In genomic region chr5:115430187-115430960, GRCm38 (mm10) we compare ENCODE assay signal across 8 mouse cellular contexts. TPM values are rescaled to one million over a fixed set of nuclear protein-coding genes. Genes with fewer than 3 reads are reported as not detected.
A peak's percentile ranks its signal among the peaks of the same experiment; 100 is the strongest.
DNase-seq lines count a peak whose midpoint lies in the region; ATAC-seq and TF ChIP-seq lines count a peak whose summit lies in the region.

No protein-coding gene starts in this region.

- ATAC-seq in erythroblast, adult 5-6 weeks (replicated peaks; ENCODE audit: low FRiP score, poor library complexity, severe bottlenecking) = no peak
- peak; percentile 10; the same call in 1 of the 2 replicates for ATAC-seq in forebrain, embryonic 14.5 days
- no peak for ATAC-seq in liver, embryonic 12.5 days

- peak overlapping the region; percentile 24 for H3K4me3 ChIP-seq in erythroblast, embryonic 14.5 days (replicated peaks)
- H3K4me3 ChIP-seq in ES-Bruce4 (ENCODE audit: low read depth, low read length) = peak overlapping the region; percentile 77
- peak overlapping the region; percentile 99 for H3K4me3 ChIP-seq in forebrain, embryonic 14.5 days (ENCODE audit: low read depth, low read length)
- peak overlapping the region; percentile 57 for H3K4me3 ChIP-seq in liver, embryonic 12.5 days

- peak overlapping the region; percentile 98 for H3K9ac ChIP-seq in ES-Bruce4 (ENCODE audit: low read depth, poor library complexity, severe bottlenecking)
- H3K9ac ChIP-seq in forebrain, embryonic 14.5 days (ENCODE audit: low read length) = peak overlapping the region; percentile 100
- H3K9ac ChIP-seq in liver, embryonic 12.5 days = peak overlapping the region; percentile 58

- no peak for TF ChIP-seq EP300 in ES-Bruce4 (IDR thresholded peaks at IDR 0.05; ENCODE audit: insufficient read depth, low read depth, low read length)

- peak overlapping the region; percentile 94 for H3K4me2 ChIP-seq in forebrain, embryonic 14.5 days (ENCODE audit: low read length)
- H3K4me2 ChIP-seq in liver, embryonic 12.5 days = peak overlapping the region; percentile 66

- H3K27ac ChIP-seq in ES-Bruce4 (ENCODE audit: insufficient read depth, low read length) = no peak overlapping the region
- peak overlapping the region; percentile 100 for H3K27ac ChIP-seq in forebrain, embryonic 14.5 days (ENCODE audit: low read depth, low read length)
- H3K27ac ChIP-seq in liver, embryonic 12.5 days = no peak overlapping the region

- no peaks in the 10 kb centered on the region for H3K36me3 ChIP-seq in erythroblast, embryonic 14.5 days (ENCODE audit: control insufficient read depth)
- H3K36me3 ChIP-seq in ES-Bruce4 (ENCODE audit: control insufficient read depth, insufficient read depth, low read length, poor library complexity, severe bottlenecking) = no peaks in the 10 kb centered on the region
- peaks cover 28% of the 10 kb centered on the region for H3K36me3 ChIP-seq in forebrain, embryonic 14.5 days (ENCODE audit: control insufficient read depth, insufficient read depth, low read length)
- no peaks in the 10 kb centered on the region for H3K36me3 ChIP-seq in liver, embryonic 12.5 days

- no peaks in the 10 kb centered on the region; the same call in 1 of the 2 replicates for H3K9me3 ChIP-seq in erythroblast, embryonic 14.5 days (ENCODE audit: control insufficient read depth, low read length)
- no peaks in the 10 kb centered on the region for H3K9me3 ChIP-seq in ES-Bruce4 (replicated peaks; ENCODE audit: control insufficient read depth, insufficient read depth, low read length, poor library complexity, severe bottlenecking)
- no peaks in the 10 kb centered on the region for H3K9me3 ChIP-seq in forebrain, embryonic 14.5 days (replicated peaks; ENCODE audit: control insufficient read depth, low read length)
- H3K9me3 ChIP-seq in liver, embryonic 12.5 days (replicated peaks) = no peaks in the 10 kb centered on the region

- no peaks in the 10 kb centered on the region for H3K4me1 ChIP-seq in erythroblast, embryonic 14.5 days (ENCODE audit: control insufficient read depth)
- peaks cover 14% of the 10 kb centered on the region for H3K4me1 ChIP-seq in ES-Bruce4 (ENCODE audit: control insufficient read depth, insufficient read depth, low read length)
- peaks cover 44% of the 10 kb centered on the region for H3K4me1 ChIP-seq in forebrain, embryonic 14.5 days (ENCODE audit: control insufficient read depth, insufficient read depth, low read length)
- 0 out of 2 replicates have a peak, but pooled peaks cover 5% of the 10 kb centered on the region for H3K4me1 ChIP-seq in liver, embryonic 12.5 days

- no peak for TF ChIP-seq POLR2A in ES-Bruce4 (IDR thresholded peaks at IDR 0.05; ENCODE audit: insufficient read depth, low read length)

- WGBS in forebrain, embryonic 14.5 days = 1% methylated on average over 62 of the region's 73 CpGs
- 1% methylated on average over 52 of the region's 73 CpGs for WGBS in liver, embryonic 12.5 days (ENCODE audit: insufficient replicate concordance)

- peaks cover 86% of the 10 kb centered on the region for H3K27me3 ChIP-seq in erythroblast, embryonic 14.5 days (ENCODE audit: control insufficient read depth)
- peaks cover 11% of the 10 kb centered on the region; the same call in 1 of the 2 replicates for H3K27me3 ChIP-seq in ES-Bruce4 (ENCODE audit: control insufficient read depth, insufficient read depth, low read length, poor library complexity, severe bottlenecking)
- H3K27me3 ChIP-seq in forebrain, embryonic 14.5 days (replicated peaks; ENCODE audit: control insufficient read depth, insufficient read depth, low read length) = no peaks in the 10 kb centered on the region
- peaks cover 100% of the 10 kb centered on the region for H3K27me3 ChIP-seq in liver, embryonic 12.5 days (replicated peaks)

- TF ChIP-seq CTCF in ES-Bruce4 (IDR thresholded peaks at IDR 0.05; ENCODE audit: low read depth, low read length) = no peak

- DNase-seq in forebrain, embryonic 14.5 days (ENCODE audit: low spot score) = no peak
- no peak for DNase-seq in right cerebral cortex, postnatal 25 days
- no peak for DNase-seq in layer of hippocampus, postnatal 14 days (ENCODE audit: low spot score in 2 of 2)
- no peak for DNase-seq in T-cell, adult 2 months (ENCODE audit: low spot score)

RNA-seq across cellular contexts. Expression of gene Msi1, which starts 1.0 kb away (rescaled TPM):
- polyA plus RNA-seq in erythroblast, embryonic 14.5 days (2012) = 0.14 TPM in 1 of 2 replicates, not detected in the other
- not detected in 2 replicates for total RNA-seq in erythroblast, adult 5-6 weeks (2015; ENCODE audit: low replicate concordance)
- not detected in 2 replicates for total RNA-seq in erythroblast, adult 5-6 weeks (2017; ENCODE audit: low replicate concordance)
- 48.7 and 49.2 TPM in 2 replicates for polyA plus RNA-seq in ES-Bruce4 (2011; ENCODE audit: insufficient read depth, insufficient read length, low read depth, missing spikeins)
- 63.3 and 69.4 TPM in 2 replicates for polyA plus RNA-seq in forebrain, embryonic 14.5 days (2014; fragmentation: Nextera tagmentation; extraction: Ambion mirVana)
- polyA plus RNA-seq in liver, embryonic 12.5 days (2016; fragmentation: Nextera tagmentation; extraction: Ambion mirVana) = 2.5 and 2.7 TPM in 2 replicates
- total RNA-seq in layer of hippocampus, postnatal 14 days (2021) = 10 to 100 TPM; 70.6 to 71.8 TPM

RNA-seq across cellular contexts. Expression of gene Pla2g1b, which starts 35.7 kb away (rescaled TPM):
- not detected in 2 replicates for polyA plus RNA-seq in erythroblast, embryonic 14.5 days (2012)
- not detected in 2 replicates for total RNA-seq in erythroblast, adult 5-6 weeks (2015; ENCODE audit: low replicate concordance)
- not detected in 2 replicates for total RNA-seq in erythroblast, adult 5-6 weeks (2017; ENCODE audit: low replicate concordance)
- polyA plus RNA-seq in ES-Bruce4 (2011; ENCODE audit: insufficient read depth, insufficient read length, low read depth, missing spikeins) = 55.4 and 63.2 TPM in 2 replicates
- polyA plus RNA-seq in forebrain, embryonic 14.5 days (2014; fragmentation: Nextera tagmentation; extraction: Ambion mirVana) = not detected in 2 replicates
- polyA plus RNA-seq in liver, embryonic 12.5 days (2016; fragmentation: Nextera tagmentation; extraction: Ambion mirVana) = 0.42 and 0.69 TPM in 2 replicates
- not detected for total RNA-seq in layer of hippocampus, postnatal 14 days (2021)

RNA-seq across cellular contexts. Expression of gene Sirt4, which starts 54.2 kb away (rescaled TPM):
- 0.23 and 0.45 TPM in 2 replicates for polyA plus RNA-seq in erythroblast, embryonic 14.5 days (2012)
- 3.1 and 5.9 TPM in 2 replicates for total RNA-seq in erythroblast, adult 5-6 weeks (2015; ENCODE audit: low replicate concordance)
- total RNA-seq in erythroblast, adult 5-6 weeks (2017; ENCODE audit: low replicate concordance) = 0.60 and 2.0 TPM in 2 replicates
- 22.2 and 28.3 TPM in 2 replicates for polyA plus RNA-seq in ES-Bruce4 (2011; ENCODE audit: insufficient read depth, insufficient read length, low read depth, missing spikeins)
- 19.5 and 24.3 TPM in 2 replicates for polyA plus RNA-seq in forebrain, embryonic 14.5 days (2014; fragmentation: Nextera tagmentation; extraction: Ambion mirVana)
- 6.3 and 7.5 TPM in 2 replicates for polyA plus RNA-seq in liver, embryonic 12.5 days (2016; fragmentation: Nextera tagmentation; extraction: Ambion mirVana)
- total RNA-seq in layer of hippocampus, postnatal 14 days (2021) = 10 to 100 TPM; 25.8 to 28.3 TPM

Comparison
In these comparisons a context has a peak if more than half of its experiments do, and no peak if none do; other contexts are left out.
1. H3K4me3 ChIP-seq: peak in every context shown above with its lines; median percentile 99 in forebrain, embryonic 14.5 days; 77 in ES-Bruce4; 57 in liver, embryonic 12.5 days; 24 in erythroblast, embryonic 14.5 days.
2. RNA of gene Msi1, which starts 1.0 kb away (polyA plus RNA-seq): 63.3 to 69.4 TPM in forebrain, embryonic 14.5 days and 48.7 to 49.2 TPM in ES-Bruce4; 2.5 to 2.7 TPM in liver, embryonic 12.5 days and 0.14 TPM in erythroblast, embryonic 14.5 days; every median in the first group is over 10 times any median in the second.
3. RNA of gene Pla2g1b, which starts 35.7 kb away (polyA plus RNA-seq): 55.4 to 63.2 TPM in ES-Bruce4; 0.42 to 0.69 TPM in liver, embryonic 12.5 days, not detected in erythroblast, embryonic 14.5 days and not detected in forebrain, embryonic 14.5 days; every median in the first group is over 10 times any median in the second.
4. Peak in every context shown above with its lines, with median percentiles within 50 percentile points of each other: H3K9ac ChIP-seq.